Comparison of ENCODE assay signal across 9 mouse cellular contexts in genomic region chr11:75538184-75538969, GRCm38 (mm10). TPM values are rescaled to one million over a fixed set of nuclear protein-coding genes. Genes with fewer than 3 reads are reported as not detected.
DNase-seq lines count a peak whose midpoint lies in the region; ATAC-seq and TF ChIP-seq lines count a peak whose summit lies in the region.
"Had no signal": no experiment of that assay in that cellular context is flagged by ENCODE, and none has a peak within 500 bp of the region (broad histone marks: within the 10 kb centered on the region; RNA-seq: fewer than 3 reads in every experiment).

No protein-coding gene starts in this region.

- no peak for ATAC-seq in heart, embryonic 11.5 days (replicated peaks; ENCODE audit: insufficient number of reproducible peaks, low FRiP score, low TSS enrichment)
- peak; percentile 9 for ATAC-seq in inflammation-experienced regulatory T-cells, adult 6 months
- no peak for ATAC-seq in stomach, embryonic 15.5 days (ENCODE audit: insufficient read depth, low FRiP score, low read depth)
- ATAC-seq in granulocyte monocyte progenitor cell, adult 5-6 weeks (replicated peaks; ENCODE audit: poor library complexity, severe bottlenecking), result no peak

- 64% methylated on average over 9 of the region's 9 CpGs for WGBS in heart, embryonic 11.5 days (ENCODE audit: insufficient replicate concordance)
- WGBS in spleen, adult 2 months, result 62% methylated on average over 9 of the region's 9 CpGs
- WGBS in stomach, embryonic 15.5 days, result 56% methylated on average over 9 of the region's 9 CpGs

- 0 out of 2 replicates have a peak, but pooled peaks cover 2% of the 10 kb centered on the region for H3K27me3 ChIP-seq in heart, embryonic 11.5 days (ENCODE audit: control insufficient read depth, insufficient read depth, low read length)
- H3K27me3 ChIP-seq in spleen, adult 2 months (ENCODE audit: control insufficient read depth, insufficient read depth, low read length), result no peaks in the 10 kb centered on the region
- no peaks in the 10 kb centered on the region for H3K27me3 ChIP-seq in stomach, embryonic 15.5 days (replicated peaks)

- no peak for TF ChIP-seq POLR2A in spleen, adult 2 months (IDR thresholded peaks at IDR 0.05; ENCODE audit: low read depth, low read length)

- H3K4me3 ChIP-seq in heart, embryonic 11.5 days (ENCODE audit: low read depth, low read length), result no peak overlapping the region
- H3K4me3 ChIP-seq in spleen, adult 2 months (ENCODE audit: extremely low read depth, insufficient read depth, insufficient read length), result no peak overlapping the region
- no peak overlapping the region for H3K4me3 ChIP-seq in stomach, embryonic 15.5 days (replicated peaks)

- H3K4me2 ChIP-seq in heart, embryonic 11.5 days, result no peak overlapping the region
- H3K4me2 ChIP-seq in stomach, embryonic 15.5 days, result no peak overlapping the region

- H3K9me3 ChIP-seq in heart, embryonic 11.5 days (replicated peaks; ENCODE audit: control insufficient read depth, low read length), result no peaks in the 10 kb centered on the region
- H3K9me3 ChIP-seq in stomach, embryonic 15.5 days, result no peaks in the 10 kb centered on the region

- no peaks in the 10 kb centered on the region for H3K36me3 ChIP-seq in heart, embryonic 11.5 days (ENCODE audit: control insufficient read depth, insufficient read depth, low read length)
- peaks cover 8% of the 10 kb centered on the region for H3K36me3 ChIP-seq in spleen, adult 2 months (ENCODE audit: control insufficient read depth, insufficient read depth, low read length)
- no peaks in the 10 kb centered on the region for H3K36me3 ChIP-seq in stomach, embryonic 15.5 days

- no peak overlapping the region; the same call in 1 of the 2 replicates for H3K27ac ChIP-seq in heart, embryonic 11.5 days (ENCODE audit: low read depth, low read length)
- peak overlapping the region; percentile 51 for H3K27ac ChIP-seq in spleen, adult 2 months (ENCODE audit: insufficient read depth, low read length)
- H3K27ac ChIP-seq in stomach, embryonic 15.5 days, result peak overlapping the region; percentile 28; the same call in 1 of the 2 replicates

- no peak for DNase-seq in heart, postnatal 10 days
- no peak for DNase-seq in spleen, adult 2 months (ENCODE audit: low read depth in 1 of 2, low spot score in 2 of 2)
- no peak for DNase-seq in spleen, postnatal 4 days (ENCODE audit: low spot score in 2 of 2)
- DNase-seq in urinary bladder, postnatal 10 days (ENCODE audit: low spot score), result no peak

- no peak for TF ChIP-seq CTCF in spleen, adult 2 months (IDR thresholded peaks at IDR 0.05; ENCODE audit: extremely low read depth, insufficient read depth, insufficient read length, insufficient replicate concordance)

- 0 out of 2 replicates have a peak overlapping the region, but pooled peaks have one; percentile 22 for H3K9ac ChIP-seq in heart, embryonic 11.5 days (ENCODE audit: low read depth, low read length)
- no peak overlapping the region for H3K9ac ChIP-seq in stomach, embryonic 15.5 days

- intact Hi-C loops in heart, postnatal 10 days (cut with DNase I), result no loop called here

- peaks cover 28% of the 10 kb centered on the region for H3K4me1 ChIP-seq in heart, embryonic 11.5 days (ENCODE audit: control insufficient read depth, insufficient read depth, low read length)
- peaks cover 50% of the 10 kb centered on the region for H3K4me1 ChIP-seq in spleen, adult 2 months (ENCODE audit: control insufficient read depth, insufficient read depth, insufficient read length)
- peaks cover 15% of the 10 kb centered on the region; the same call in 1 of the 2 replicates for H3K4me1 ChIP-seq in stomach, embryonic 15.5 days

RNA-seq across cellular contexts. Expression of gene Slc43a2, which starts 6.9 kb away (rescaled TPM):
- 2.7 and 4.2 TPM in 2 replicates for polyA plus RNA-seq in heart, embryonic 11.5 days (2014; fragmentation: Nextera tagmentation; extraction: Ambion mirVana)
- 10 to 100 TPM; 14.2 to 17.3 TPM for total RNA-seq in heart, postnatal 10 days (2021)
- 57.3 and 62.8 TPM in 2 replicates for polyA plus RNA-seq in spleen, adult 2 months (2012; rRNA removed)
- 10 to 100 TPM; 20.1 to 22.4 (median 21.6) TPM for polyA plus RNA-seq in inflammation-experienced regulatory T-cells, adult 6 months (2017; shearing (Covaris generic))
- polyA plus RNA-seq in stomach, embryonic 15.5 days (2015; fragmentation: Nextera tagmentation; extraction: Ambion mirVana), result 4.9 and 6.3 TPM in 2 replicates
- 12.7 and 20.1 TPM in 2 replicates for total RNA-seq in granulocyte monocyte progenitor cell, adult 5-6 weeks (2014; fragmentation: Nextera tagmentation)
- 6.2 and 7.3 TPM in 2 replicates for total RNA-seq in granulocyte monocyte progenitor cell, adult 5-6 weeks (2017)

RNA-seq across cellular contexts. Expression of gene Scarf1, which starts 25.0 kb away (rescaled TPM):
- 7.6 and 8.7 TPM in 2 replicates for polyA plus RNA-seq in heart, embryonic 11.5 days (2014; fragmentation: Nextera tagmentation; extraction: Ambion mirVana)
- 10 to 100 TPM; 15.9 to 17.8 TPM for total RNA-seq in heart, postnatal 10 days (2021)
- polyA plus RNA-seq in spleen, adult 2 months (2012; rRNA removed), result 11.5 and 13.5 TPM in 2 replicates
- polyA plus RNA-seq in inflammation-experienced regulatory T-cells, adult 6 months (2017; shearing (Covaris generic)), result under 1 TPM; 0.18 to 0.93 (median 0.28) TPM
- 6.3 and 7.1 TPM in 2 replicates for polyA plus RNA-seq in stomach, embryonic 15.5 days (2015; fragmentation: Nextera tagmentation; extraction: Ambion mirVana)
- 2.0 and 3.8 TPM in 2 replicates for total RNA-seq in granulocyte monocyte progenitor cell, adult 5-6 weeks (2014; fragmentation: Nextera tagmentation)
- 2.3 and 3.4 TPM in 2 replicates for total RNA-seq in granulocyte monocyte progenitor cell, adult 5-6 weeks (2017)

RNA-seq across cellular contexts. Expression of gene Rilp, which starts 28.5 kb away (rescaled TPM):
- 0.94 and 2.0 TPM in 2 replicates for polyA plus RNA-seq in heart, embryonic 11.5 days (2014; fragmentation: Nextera tagmentation; extraction: Ambion mirVana)
- 10 to 100 TPM; 32.2 to 34.5 TPM for total RNA-seq in heart, postnatal 10 days (2021)
- polyA plus RNA-seq in spleen, adult 2 months (2012; rRNA removed), result 1.1 and 1.6 TPM in 2 replicates
- polyA plus RNA-seq in inflammation-experienced regulatory T-cells, adult 6 months (2017; shearing (Covaris generic)), result not detected
- 1.0 and 1.1 TPM in 2 replicates for polyA plus RNA-seq in stomach, embryonic 15.5 days (2015; fragmentation: Nextera tagmentation; extraction: Ambion mirVana)
- 0.17 TPM in 1 of 2 replicates, not detected in the other for total RNA-seq in granulocyte monocyte progenitor cell, adult 5-6 weeks (2014; fragmentation: Nextera tagmentation)
- total RNA-seq in granulocyte monocyte progenitor cell, adult 5-6 weeks (2017), result 0.22 TPM in 1 of 2 replicates, not detected in the other
- total RNA-seq: megakaryocyte progenitor cell, adult 5-6 weeks had no signal

RNA-seq across cellular contexts. Expression of gene Pitpna, which starts 49.5 kb away (rescaled TPM):
- 57.1 and 59.7 TPM in 2 replicates for polyA plus RNA-seq in heart, embryonic 11.5 days (2014; fragmentation: Nextera tagmentation; extraction: Ambion mirVana)
- total RNA-seq in heart, postnatal 10 days (2021), result 100 to 1,000 TPM; 146 to 150 TPM
- 51.7 and 54.1 TPM in 2 replicates for polyA plus RNA-seq in spleen, adult 2 months (2012; rRNA removed)
- polyA plus RNA-seq in inflammation-experienced regulatory T-cells, adult 6 months (2017; shearing (Covaris generic)), result 10 to 100 TPM; 30.5 to 50.5 (median 40.2) TPM
- 82.4 and 83.4 TPM in 2 replicates for polyA plus RNA-seq in stomach, embryonic 15.5 days (2015; fragmentation: Nextera tagmentation; extraction: Ambion mirVana)
- total RNA-seq in granulocyte monocyte progenitor cell, adult 5-6 weeks (2014; fragmentation: Nextera tagmentation), result 141 and 143 TPM in 2 replicates
- 58.0 and 74.5 TPM in 2 replicates for total RNA-seq in granulocyte monocyte progenitor cell, adult 5-6 weeks (2017)

RNA-seq across cellular contexts. Expression of gene Prpf8, which starts 51.8 kb away (rescaled TPM):
- 56.1 and 62.1 TPM in 2 replicates for polyA plus RNA-seq in heart, embryonic 11.5 days (2014; fragmentation: Nextera tagmentation; extraction: Ambion mirVana)
- total RNA-seq in heart, postnatal 10 days (2021), result 100 to 1,000 TPM; 103 to 109 TPM
- polyA plus RNA-seq in spleen, adult 2 months (2012; rRNA removed), result 64.2 and 72.8 TPM in 2 replicates
- 10 to 100 TPM; 37.6 to 48.7 (median 43.8) TPM for polyA plus RNA-seq in inflammation-experienced regulatory T-cells, adult 6 months (2017; shearing (Covaris generic))
- polyA plus RNA-seq in stomach, embryonic 15.5 days (2015; fragmentation: Nextera tagmentation; extraction: Ambion mirVana), result 49.9 and 58.6 TPM in 2 replicates
- 154 and 174 TPM in 2 replicates for total RNA-seq in granulocyte monocyte progenitor cell, adult 5-6 weeks (2014; fragmentation: Nextera tagmentation)
- total RNA-seq in granulocyte monocyte progenitor cell, adult 5-6 weeks (2017), result 115 and 127 TPM in 2 replicates
